Mouse (Mus musculus): Measurements from ENCODE around the gene Epn3.
A peak's percentile ranks its signal among the peaks of the same experiment; 100 is the strongest.

The Epn3 gene

GRCm38 (mm10) chr11:94471740-94472584 is 27.8 kb downstream of the Epn3 start:
- no peak for DNase-seq (ENCODE audit: low spot score in 2 of 2)

GRCm38 (mm10) chr11:94470391-94470790 is 29.4 kb downstream of the Epn3 start:
- no peak for DNase-seq (ENCODE audit: low spot score in 2 of 2)

GRCm38 (mm10) chr11:94469136-94470064 is 30.4 kb downstream of the Epn3 start:
- DNase-seq (ENCODE audit: low spot score in 2 of 2) = no peak

- no peak for DNase-seq (ENCODE audit: low spot score in 2 of 2)
These were observed 31.2 kb downstream of the Epn3 start for GRCm38 (mm10) chr11:94468582-94469064.

GRCm38 (mm10) chr11:94466333-94466855 is 33.4 kb downstream of the Epn3 start:
- no peak for DNase-seq (ENCODE audit: low spot score in 2 of 2)

GRCm38 (mm10) chr11:94464170-94464569 is 35.6 kb downstream of the Epn3 start:
- DNase-seq (ENCODE audit: low spot score in 2 of 2) = no peak

GRCm38 (mm10) chr11:94461856-94462255 is 37.9 kb downstream of the Epn3 start:
- DNase-seq (ENCODE audit: low spot score in 2 of 2) = no peak

- DNase-seq (ENCODE audit: low spot score in 2 of 2) = no peak
These were observed 42.8 kb downstream of the Epn3 start for GRCm38 (mm10) chr11:94457001-94457400.

- DNase-seq (ENCODE audit: low spot score in 2 of 2) = peak; percentile 41 to 49
These were observed 43.4 kb downstream of the Epn3 start for GRCm38 (mm10) chr11:94456347-94456746.

GRCm38 (mm10) chr11:94455161-94455820 is 44.5 kb downstream of the Epn3 start:
- peak in 1 of 2 experiments; percentile 31 for DNase-seq (ENCODE audit: low spot score in 2 of 2)

- no peak for DNase-seq (ENCODE audit: low spot score in 2 of 2)
These were observed 45.0 kb downstream of the Epn3 start for GRCm38 (mm10) chr11:94454756-94455155.

GRCm38 (mm10) chr11:94451091-94451773 is 48.5 kb downstream of the Epn3 start:
- no peak for DNase-seq (ENCODE audit: low spot score in 2 of 2)

GRCm38 (mm10) chr11:94449886-94450285 is 49.9 kb downstream of the Epn3 start:
- no peak for DNase-seq (ENCODE audit: low spot score in 2 of 2)

- DNase-seq (ENCODE audit: low spot score in 2 of 2) = no peak
These were observed 50.5 kb downstream of the Epn3 start for GRCm38 (mm10) chr11:94449239-94449638.

- DNase-seq (ENCODE audit: low spot score in 2 of 2) = no peak
These were observed 52.8 kb downstream of the Epn3 start for GRCm38 (mm10) chr11:94447017-94447416.

- DNase-seq (ENCODE audit: low spot score in 2 of 2) = no peak
These were observed 54.5 kb downstream of the Epn3 start for GRCm38 (mm10) chr11:94445300-94445699.

- DNase-seq (ENCODE audit: low spot score in 2 of 2) = no peak
These were observed 54.9 kb downstream of the Epn3 start for GRCm38 (mm10) chr11:94444829-94445228.

- DNase-seq (ENCODE audit: low spot score in 2 of 2) = no peak
These were observed 58.0 kb downstream of the Epn3 start for GRCm38 (mm10) chr11:94441752-94442151.

GRCm38 (mm10) chr11:94441122-94441521 is 58.7 kb downstream of the Epn3 start:
- DNase-seq (ENCODE audit: low spot score in 2 of 2) = no peak

GRCm38 (mm10) chr11:94440421-94440820 is 59.4 kb downstream of the Epn3 start:
- DNase-seq (ENCODE audit: low spot score in 2 of 2) = no peak

Measured in spleen, postnatal 14 days (tissue).